Mouse (Mus musculus) erythroblast, embryonic 14.5 days (primary cell): Measurements from ENCODE around the gene Tifa.

Experiments
- GATA1 ChIP-seq: IDR thresholded peaks from 2 replicates; pipeline ENCODE4 v1.6.1; 2012; ENCODE audit warnings: low read length, inconsistent platforms, mixed read lengths
- TAL1 ChIP-seq: IDR thresholded peaks from 3 replicates; pipeline ENCODE4 v1.6.1; 2012; ENCODE audit warnings: low read length, inconsistent platforms, mixed read lengths

GRCm38 (mm10) chr3:127831079-127831478 is 41.5 kb downstream of the Tifa start:
- no peak for TF ChIP-seq GATA1
- TF ChIP-seq TAL1 = no peak
